Mouse (Mus musculus) cerebellum, adult 8-10 months (tissue): ENCODE data around the gene Sdccag8.

ENCODE experiments used
- DNase-seq: peaks from one replicate; pipeline ENCODE4 v3.0.0; 2022

The Sdccag8 gene

GRCm38 (mm10) chr1:176993141-176994010 lies 178.9 kb downstream of the Sdccag8 start:
- DNase-seq: no peak

GRCm38 (mm10) chr1:176994087-176994486 lies 179.6 kb downstream of the Sdccag8 start:
- no peak for DNase-seq

GRCm38 (mm10) chr1:176994707-176995418 lies 180.4 kb downstream of the Sdccag8 start:
- DNase-seq: no peak

GRCm38 (mm10) chr1:176995419-176995775 lies 180.9 kb downstream of the Sdccag8 start:
- no peak for DNase-seq

GRCm38 (mm10) chr1:176996166-176996565 lies 181.7 kb downstream of the Sdccag8 start:
- no peak for DNase-seq

GRCm38 (mm10) chr1:176996630-176997201 lies 182.3 kb downstream of the Sdccag8 start:
- DNase-seq: peak; percentile 32

GRCm38 (mm10) chr1:176997254-176997653 lies 182.8 kb downstream of the Sdccag8 start:
- no peak for DNase-seq

- peak; percentile 28 for DNase-seq
These were observed 183.5 kb downstream of the Sdccag8 start for GRCm38 (mm10) chr1:176997711-176998689.

GRCm38 (mm10) chr1:176999011-176999410 lies 184.6 kb downstream of the Sdccag8 start:
- no peak for DNase-seq

- no peak for DNase-seq
These were observed 188.5 kb downstream of the Sdccag8 start for GRCm38 (mm10) chr1:177002951-177003350.

GRCm38 (mm10) chr1:177004041-177004741 lies 189.7 kb downstream of the Sdccag8 start:
- DNase-seq: no peak

GRCm38 (mm10) chr1:177007405-177007804 lies 192.9 kb downstream of the Sdccag8 start:
- no peak for DNase-seq

- DNase-seq: no peak
These were observed 194.3 kb downstream of the Sdccag8 start for GRCm38 (mm10) chr1:177008777-177009176.

- DNase-seq: no peak
These were observed 195.6 kb downstream of the Sdccag8 start for GRCm38 (mm10) chr1:177010041-177010440.

GRCm38 (mm10) chr1:177010607-177011302 lies 196.3 kb downstream of the Sdccag8 start:
- DNase-seq: no peak

- no peak for DNase-seq
These were observed 197.2 kb downstream of the Sdccag8 start for GRCm38 (mm10) chr1:177011688-177012087.

- no peak for DNase-seq
These were observed 198.3 kb downstream of the Sdccag8 start for GRCm38 (mm10) chr1:177012774-177013173.

- DNase-seq: no peak
These were observed 198.9 kb downstream of the Sdccag8 start for GRCm38 (mm10) chr1:177013313-177013712.

- DNase-seq: peak; percentile 40
These were observed 199.3 kb downstream of the Sdccag8 start for GRCm38 (mm10) chr1:177013776-177014175.

- DNase-seq: no peak
These were observed 199.9 kb downstream of the Sdccag8 start for GRCm38 (mm10) chr1:177014346-177014745.

- no peak for DNase-seq
These were observed 200.5 kb downstream of the Sdccag8 start for GRCm38 (mm10) chr1:177014921-177015439.
